Mouse (Mus musculus) megakaryocyte, embryonic 14.5 days (primary cell): Measurements from ENCODE around the gene Dguok.

Experiments
- FLI1 ChIP-seq: IDR thresholded peaks from 2 replicates; pipeline ENCODE4 v1.6.1; 2012; ENCODE audit warnings: low read length, inconsistent platforms, mixed read lengths
- GATA1 ChIP-seq: IDR thresholded peaks from 3 replicates; pipeline ENCODE4 v1.6.1; 2012; ENCODE audit warnings: mixed read lengths, low read length, inconsistent platforms, borderline replicate concordance

DNA sequence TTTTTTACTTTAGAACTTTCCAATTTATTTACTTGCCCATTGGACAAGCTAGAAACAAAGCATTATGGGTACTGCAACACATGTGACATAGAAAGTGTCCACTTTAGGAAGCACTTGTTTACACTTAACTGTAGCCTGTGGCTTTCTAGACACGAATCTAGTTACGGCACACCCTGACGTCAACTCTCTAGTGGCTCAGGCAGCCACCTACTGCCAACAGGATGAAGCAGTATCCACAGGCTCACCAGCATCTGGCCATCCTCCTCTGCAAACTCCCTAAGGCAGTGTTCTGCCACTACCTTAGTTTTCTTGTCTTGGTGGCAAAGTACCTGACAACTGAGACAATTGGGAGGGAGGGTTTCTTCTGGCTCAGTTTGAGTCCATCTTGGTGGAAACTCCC, 3.4 kb downstream of the Dguok start:
- TF ChIP-seq FLI1 (no peak), GATA1 (no peak)
